Comparison of ENCODE assay signal across 21 mouse cellular contexts in genomic region chr11:97333896-97334295, GRCm38 (mm10). TPM values are rescaled to one million over a fixed set of nuclear protein-coding genes. Genes with fewer than 3 reads are reported as not detected.
DNase-seq lines count a peak whose midpoint lies in the region; TF ChIP-seq lines count a peak whose summit lies in the region.
"Had no signal": no experiment of that assay in that cellular context is flagged by ENCODE, and none has a peak within 500 bp of the region (broad histone marks: within the 10 kb centered on the region; RNA-seq: fewer than 3 reads in every experiment).

No protein-coding gene starts in this region.

- no peak for TF ChIP-seq CTCF in testis, adult 2 months (IDR thresholded peaks at IDR 0.05; ENCODE audit: control insufficient read depth, insufficient read depth, insufficient replicate concordance, low read depth, low read length)

- peaks cover 46% of the 10 kb centered on the region for H3K27me3 ChIP-seq in heart, embryonic 10.5 days (ENCODE audit: insufficient read depth, poor library complexity, severe bottlenecking)
- no peaks in the 10 kb centered on the region for H3K27me3 ChIP-seq in testis, adult 2 months (ENCODE audit: control insufficient read depth, insufficient read depth, low read length)
- H3K27me3 ChIP-seq: embryonic facial prominence, embryonic 15.5 days had no signal

- peak; percentile 60 for DNase-seq in heart, embryonic 10.5 days (ENCODE audit: low spot score)
- no peak for DNase-seq in heart, postnatal 4 days
- peak; percentile 35 for DNase-seq in lung, postnatal 36 days
- no peak for DNase-seq in lung, postnatal 25 days (ENCODE audit: low spot score)
- DNase-seq in testis, postnatal 10 days (ENCODE audit: low spot score): no peak
- DNase-seq in kidney, adult 8-10 months: no peak
- DNase-seq: adrenal gland, adult 8-10 months; adrenal gland, postnatal 25 days; cerebellum, adult 11-12 months; cerebellum, adult 8-10 months; cerebellum, postnatal 10 days; cerebellum, postnatal 36 days; embryo, embryonic 11 days; forebrain, postnatal 0 days; gastrocnemius, postnatal 36 days; heart, adult 2 months had no signal

- peaks cover 31% of the 10 kb centered on the region for H3K4me1 ChIP-seq in heart, embryonic 10.5 days
- H3K4me1 ChIP-seq in testis, adult 2 months (ENCODE audit: control insufficient read depth, insufficient read depth, low read length): peaks cover 41% of the 10 kb centered on the region

- 73% methylated on average over 1 of the region's 1 CpGs for WGBS in heart, embryonic 10.5 days

- no peak overlapping the region for H3K27ac ChIP-seq in heart, embryonic 10.5 days
- H3K27ac ChIP-seq in testis, adult 2 months (ENCODE audit: control insufficient read depth, insufficient read depth, low read depth, low read length): peak overlapping the region; percentile 41; the same call in 1 of the 2 replicates
- H3K27ac ChIP-seq: embryonic facial prominence, embryonic 15.5 days; heart, adult 2 months; hindbrain, embryonic 10.5 days; hindbrain, embryonic 13.5 days had no signal

- no peaks in the 10 kb centered on the region for H3K9me3 ChIP-seq in heart, embryonic 10.5 days
- H3K9me3 ChIP-seq: embryonic facial prominence, embryonic 15.5 days; hindbrain, embryonic 10.5 days; hindbrain, embryonic 13.5 days had no signal

- H3K4me3 ChIP-seq in heart, embryonic 10.5 days: no peak overlapping the region
- peak overlapping the region; percentile 90 for H3K4me3 ChIP-seq in testis, adult 2 months (ENCODE audit: control insufficient read depth, low read depth, low read length)
- H3K4me3 ChIP-seq: embryonic facial prominence, embryonic 15.5 days; heart, adult 2 months; hindbrain, embryonic 10.5 days; hindbrain, embryonic 13.5 days had no signal

- no peak for TF ChIP-seq POLR2A in testis, adult 2 months (IDR thresholded peaks at IDR 0.05; ENCODE audit: control insufficient read depth, low read depth, low read length)

- peaks cover 19% of the 10 kb centered on the region for H3K36me3 ChIP-seq in heart, embryonic 10.5 days
- no peaks in the 10 kb centered on the region for H3K36me3 ChIP-seq in testis, adult 2 months (ENCODE audit: control insufficient read depth, insufficient read depth, low read length)

RNA-seq across cellular contexts. Expression of gene Gpr179, which starts 18.0 kb away (rescaled TPM):
- 0.04 and 0.12 TPM in 2 replicates for polyA plus RNA-seq in heart, embryonic 10.5 days (2016; fragmentation: Nextera tagmentation; extraction: Ambion mirVana)
- under 1 TPM; 0.05 to 0.17 TPM for total RNA-seq in heart, postnatal 4 days (2021)
- polyA plus RNA-seq in testis, adult 2 months (2012; rRNA removed): 0.95 and 0.97 TPM in 2 replicates
- polyA plus RNA-seq: heart, adult 2 months; heart, postnatal 0 days had no signal

RNA-seq across cellular contexts. Expression of gene Mrpl45, which starts 18.4 kb away (rescaled TPM):
- polyA plus RNA-seq in heart, embryonic 10.5 days (2016; fragmentation: Nextera tagmentation; extraction: Ambion mirVana): 63.7 and 65.8 TPM in 2 replicates
- 10 to 100 TPM; 45.1 to 47.3 TPM for total RNA-seq in heart, postnatal 4 days (2021)
- 8.7 and 9.0 TPM in 2 replicates for polyA plus RNA-seq in testis, adult 2 months (2012; rRNA removed)

RNA-seq across cellular contexts. Expression of gene Socs7, which starts 28.5 kb away (rescaled TPM):
- polyA plus RNA-seq in heart, embryonic 10.5 days (2016; fragmentation: Nextera tagmentation; extraction: Ambion mirVana): 3.2 and 3.4 TPM in 2 replicates
- 10 to 100 TPM; 24.2 to 28.9 TPM for total RNA-seq in heart, postnatal 4 days (2021)
- polyA plus RNA-seq in testis, adult 2 months (2012; rRNA removed): 90.3 and 96.2 TPM in 2 replicates

RNA-seq across cellular contexts. Expression of gene Npepps, which starts 53.5 kb away (rescaled TPM):
- polyA plus RNA-seq in heart, embryonic 10.5 days (2016; fragmentation: Nextera tagmentation; extraction: Ambion mirVana): 83.9 and 90.7 TPM in 2 replicates
- 10 to 100 TPM; 85.9 to 97.2 TPM for total RNA-seq in heart, postnatal 4 days (2021)
- polyA plus RNA-seq in testis, adult 2 months (2012; rRNA removed): 43.5 and 50.1 TPM in 2 replicates

Comparison
In these comparisons a context has a peak if more than half of its experiments do, and no peak if none do; other contexts are left out.
1. DNase-seq: peak in heart, embryonic 10.5 days (single experiment) and lung, postnatal 36 days (single experiment); none in heart, postnatal 4 days (single experiment), lung, postnatal 25 days (single experiment), testis, postnatal 10 days (single experiment) and kidney, adult 8-10 months (0 of 2).
2. RNA of gene Socs7, which starts 28.5 kb away (polyA plus RNA-seq): 90.3 to 96.2 TPM in testis, adult 2 months; 3.2 to 3.4 TPM in heart, embryonic 10.5 days; every median in the first group is over 10 times any median in the second.